In the genomic region with DNA sequence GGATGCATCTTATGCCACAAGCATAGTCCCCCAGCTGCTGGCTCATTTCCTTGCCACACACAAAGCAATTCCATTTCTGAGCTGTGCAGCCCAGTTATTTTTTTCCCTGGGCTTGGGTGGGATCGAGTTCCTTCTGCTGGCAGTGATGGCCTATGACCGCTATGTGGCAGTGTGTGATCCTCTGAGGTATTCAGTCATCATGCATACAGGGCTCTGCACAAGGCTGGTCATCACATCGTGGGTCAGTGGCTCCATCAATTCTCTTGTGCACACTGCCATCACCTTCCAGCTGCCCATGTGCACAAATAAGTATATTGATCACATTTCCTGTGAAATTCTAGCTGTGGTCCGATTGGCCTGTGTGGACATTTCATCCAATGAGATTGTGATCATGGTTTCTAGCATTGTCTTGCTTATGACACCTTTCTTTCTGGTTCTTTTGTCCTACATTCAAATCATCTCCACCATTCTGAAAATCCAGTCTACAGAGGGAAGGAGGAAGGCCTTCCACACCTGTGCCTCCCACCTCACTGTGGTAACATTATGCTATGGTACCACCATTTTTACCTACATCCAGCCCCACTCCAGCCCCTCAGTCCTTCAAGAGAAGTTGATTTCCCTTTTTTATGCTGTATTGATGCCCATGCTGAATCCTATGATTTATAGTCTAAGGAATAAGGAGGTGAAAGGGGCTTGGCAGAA, we compare ENCODE assay signal across 16 mouse cellular contexts. TPM values are rescaled to one million over a fixed set of nuclear protein-coding genes. Genes with fewer than 3 reads are reported as not detected.
DNase-seq lines count a peak whose midpoint lies in the region; ATAC-seq lines count a peak whose summit lies in the region.
"Had no signal": no experiment of that assay in that cellular context is flagged by ENCODE, and none has a peak within 500 bp of the region (broad histone marks: within the 10 kb centered on the region; RNA-seq: fewer than 3 reads in every experiment).

No protein-coding gene starts in this region.

- no peak overlapping the region for H3K9ac ChIP-seq in embryonic facial prominence, embryonic 12.5 days
- no peak overlapping the region for H3K9ac ChIP-seq in forebrain, embryonic 14.5 days (ENCODE audit: low read length)
- H3K9ac ChIP-seq: kidney, embryonic 15.5 days; liver, embryonic 12.5 days had no signal

- no peaks in the 10 kb centered on the region for H3K4me1 ChIP-seq in embryonic facial prominence, embryonic 12.5 days
- no peaks in the 10 kb centered on the region for H3K4me1 ChIP-seq in embryonic facial prominence, embryonic 10.5 days
- H3K4me1 ChIP-seq in forebrain, embryonic 14.5 days (ENCODE audit: control insufficient read depth, insufficient read depth, low read length): no peaks in the 10 kb centered on the region
- H3K4me1 ChIP-seq: kidney, embryonic 15.5 days; liver, embryonic 12.5 days had no signal

- no peak overlapping the region for H3K4me3 ChIP-seq in embryonic facial prominence, embryonic 12.5 days
- H3K4me3 ChIP-seq in embryonic facial prominence, embryonic 10.5 days: no peak overlapping the region
- H3K4me3 ChIP-seq in forebrain, embryonic 14.5 days (ENCODE audit: low read depth, low read length): no peak overlapping the region
- H3K4me3 ChIP-seq: kidney, embryonic 15.5 days; liver, embryonic 12.5 days had no signal

- no peak overlapping the region for H3K27ac ChIP-seq in embryonic facial prominence, embryonic 12.5 days
- no peak overlapping the region for H3K27ac ChIP-seq in embryonic facial prominence, embryonic 10.5 days (replicated peaks)
- 0 out of 2 replicates have a peak overlapping the region, but pooled peaks have one; percentile 1 for H3K27ac ChIP-seq in forebrain, embryonic 14.5 days (ENCODE audit: low read depth, low read length)
- H3K27ac ChIP-seq: kidney, embryonic 15.5 days; liver, embryonic 12.5 days; macrophage had no signal

- no peaks in the 10 kb centered on the region for H3K27me3 ChIP-seq in embryonic facial prominence, embryonic 12.5 days
- H3K27me3 ChIP-seq in embryonic facial prominence, embryonic 10.5 days (replicated peaks; ENCODE audit: low read depth, poor library complexity, severe bottlenecking): no peaks in the 10 kb centered on the region
- no peaks in the 10 kb centered on the region for H3K27me3 ChIP-seq in forebrain, embryonic 14.5 days (replicated peaks; ENCODE audit: control insufficient read depth, insufficient read depth, low read length)
- H3K27me3 ChIP-seq: kidney, embryonic 15.5 days; liver, embryonic 12.5 days had no signal

- H3K9me3 ChIP-seq in embryonic facial prominence, embryonic 12.5 days: no peaks in the 10 kb centered on the region
- H3K9me3 ChIP-seq in embryonic facial prominence, embryonic 10.5 days: no peaks in the 10 kb centered on the region
- H3K9me3 ChIP-seq in forebrain, embryonic 14.5 days (replicated peaks; ENCODE audit: control insufficient read depth, low read length): no peaks in the 10 kb centered on the region
- H3K9me3 ChIP-seq: kidney, embryonic 15.5 days; liver, embryonic 12.5 days had no signal

- 0 out of 2 replicates have a peak, but pooled peaks have one; percentile 41 for ATAC-seq in embryonic facial prominence, embryonic 12.5 days (ENCODE audit: insufficient number of reproducible peaks, insufficient read depth, low FRiP score, low TSS enrichment)
- ATAC-seq in forebrain, embryonic 14.5 days: peak; percentile 72; the same call in 1 of the 2 replicates
- ATAC-seq in megakaryocyte progenitor cell, adult 5-6 weeks (replicated peaks; ENCODE audit: poor library complexity): peak; percentile 37; the same call in 1 of the 2 replicates
- no peak for ATAC-seq in activated CD4-positive, CD25-positive, alpha-beta regulatory T cell, adult 4 months
- ATAC-seq in monocyte, adult 5-6 weeks (replicated peaks; ENCODE audit: insufficient number of reproducible peaks, low FRiP score, low TSS enrichment, poor library complexity, severe bottlenecking): no peak
- ATAC-seq: liver, embryonic 12.5 days had no signal

- WGBS in embryonic facial prominence, embryonic 12.5 days: 51% methylated on average over 4 of the region's 4 CpGs
- WGBS in embryonic facial prominence, embryonic 10.5 days: 45% methylated on average over 4 of the region's 4 CpGs
- 45% methylated on average over 4 of the region's 4 CpGs for WGBS in forebrain, embryonic 14.5 days

- DNase-seq in embryonic facial prominence, embryonic 10.5 days (ENCODE audit: low spot score): no peak
- DNase-seq in 3T3-L1 (ENCODE audit: low read depth, low spot score): peak; percentile 27
- no peak for DNase-seq in forebrain, embryonic 14.5 days (ENCODE audit: low spot score)
- DNase-seq in adrenal gland, adult 2 months: no peak
- DNase-seq: B cell, adult 2 months; cerebellum, adult 9-10 months; gastrocnemius, postnatal 14 days; heart, postnatal 14 days; thymus, postnatal 14 days had no signal

- H3K4me2 ChIP-seq in embryonic facial prominence, embryonic 12.5 days (replicated peaks): no peak overlapping the region
- no peak overlapping the region for H3K4me2 ChIP-seq in forebrain, embryonic 14.5 days (ENCODE audit: low read length)
- H3K4me2 ChIP-seq: kidney, embryonic 15.5 days; liver, embryonic 12.5 days had no signal

- H3K36me3 ChIP-seq in embryonic facial prominence, embryonic 12.5 days: no peaks in the 10 kb centered on the region
- H3K36me3 ChIP-seq in embryonic facial prominence, embryonic 10.5 days (replicated peaks): no peaks in the 10 kb centered on the region
- no peaks in the 10 kb centered on the region for H3K36me3 ChIP-seq in forebrain, embryonic 14.5 days (ENCODE audit: control insufficient read depth, insufficient read depth, low read length)
- H3K36me3 ChIP-seq: kidney, embryonic 15.5 days; liver, embryonic 12.5 days had no signal

RNA-seq across cellular contexts. Expression of gene Olfr452, which starts 5.5 kb away (rescaled TPM):
- polyA plus RNA-seq in embryonic facial prominence, embryonic 12.5 days (2016; fragmentation: Nextera tagmentation; extraction: Ambion mirVana): not detected in 2 replicates
- not detected in 2 replicates for polyA plus RNA-seq in embryonic facial prominence, embryonic 10.5 days (2016; fragmentation: Nextera tagmentation; extraction: Ambion mirVana)
- not detected in 2 replicates for polyA plus RNA-seq in forebrain, embryonic 14.5 days (2014; fragmentation: Nextera tagmentation; extraction: Ambion mirVana)
- total RNA-seq in megakaryocyte progenitor cell, adult 5-6 weeks (2015): not detected in 2 replicates
- total RNA-seq in megakaryocyte progenitor cell, adult 5-6 weeks (2017): not detected in 2 replicates
- not detected for polyA plus RNA-seq in activated CD4-positive, CD25-positive, alpha-beta regulatory T cell, adult 4 months (2017; shearing (Covaris generic))
- not detected for total RNA-seq in adrenal gland, adult 2 months (2021)
- not detected in 2 replicates for polyA plus RNA-seq in adrenal gland, adult 2 months (2012; rRNA removed)
- not detected in 3 replicates for total RNA-seq in monocyte, adult 5-6 weeks (2017)
- total RNA-seq: gastrocnemius, postnatal 14 days; heart, postnatal 14 days had no signal
- polyA plus RNA-seq: kidney, embryonic 15.5 days; liver, embryonic 12.5 days; macrophage had no signal

RNA-seq across cellular contexts. Expression of gene Olfr450, which starts 21.3 kb away (rescaled TPM):
- not detected in 2 replicates for polyA plus RNA-seq in embryonic facial prominence, embryonic 12.5 days (2016; fragmentation: Nextera tagmentation; extraction: Ambion mirVana)
- not detected in 2 replicates for polyA plus RNA-seq in embryonic facial prominence, embryonic 10.5 days (2016; fragmentation: Nextera tagmentation; extraction: Ambion mirVana)
- not detected in 2 replicates for polyA plus RNA-seq in forebrain, embryonic 14.5 days (2014; fragmentation: Nextera tagmentation; extraction: Ambion mirVana)
- not detected in 2 replicates for total RNA-seq in megakaryocyte progenitor cell, adult 5-6 weeks (2015)
- total RNA-seq in megakaryocyte progenitor cell, adult 5-6 weeks (2017): not detected in 2 replicates
- not detected for polyA plus RNA-seq in activated CD4-positive, CD25-positive, alpha-beta regulatory T cell, adult 4 months (2017; shearing (Covaris generic))
- not detected for total RNA-seq in adrenal gland, adult 2 months (2021)
- not detected in 2 replicates for polyA plus RNA-seq in adrenal gland, adult 2 months (2012; rRNA removed)
- not detected in 3 replicates for total RNA-seq in monocyte, adult 5-6 weeks (2017)
- total RNA-seq: gastrocnemius, postnatal 14 days; heart, postnatal 14 days had no signal
- polyA plus RNA-seq: kidney, embryonic 15.5 days; liver, embryonic 12.5 days; macrophage had no signal

RNA-seq across cellular contexts. Expression of gene Olfr38, which starts 34.2 kb away (rescaled TPM):
- not detected in 2 replicates for polyA plus RNA-seq in embryonic facial prominence, embryonic 12.5 days (2016; fragmentation: Nextera tagmentation; extraction: Ambion mirVana)
- not detected in 2 replicates for polyA plus RNA-seq in embryonic facial prominence, embryonic 10.5 days (2016; fragmentation: Nextera tagmentation; extraction: Ambion mirVana)
- polyA plus RNA-seq in forebrain, embryonic 14.5 days (2014; fragmentation: Nextera tagmentation; extraction: Ambion mirVana): not detected in 2 replicates
- total RNA-seq in megakaryocyte progenitor cell, adult 5-6 weeks (2015): not detected in 2 replicates
- not detected in 2 replicates for total RNA-seq in megakaryocyte progenitor cell, adult 5-6 weeks (2017)
- not detected for polyA plus RNA-seq in activated CD4-positive, CD25-positive, alpha-beta regulatory T cell, adult 4 months (2017; shearing (Covaris generic))
- not detected for total RNA-seq in adrenal gland, adult 2 months (2021)
- not detected in 2 replicates for polyA plus RNA-seq in adrenal gland, adult 2 months (2012; rRNA removed)
- total RNA-seq in monocyte, adult 5-6 weeks (2017): not detected in 3 replicates
- total RNA-seq: gastrocnemius, postnatal 14 days; heart, postnatal 14 days had no signal
- polyA plus RNA-seq: kidney, embryonic 15.5 days; liver, embryonic 12.5 days; macrophage had no signal

RNA-seq across cellular contexts. Expression of gene Olfr449, which starts 43.8 kb away (rescaled TPM):
- polyA plus RNA-seq in embryonic facial prominence, embryonic 12.5 days (2016; fragmentation: Nextera tagmentation; extraction: Ambion mirVana): not detected in 2 replicates
- polyA plus RNA-seq in embryonic facial prominence, embryonic 10.5 days (2016; fragmentation: Nextera tagmentation; extraction: Ambion mirVana): not detected in 2 replicates
- not detected in 2 replicates for polyA plus RNA-seq in forebrain, embryonic 14.5 days (2014; fragmentation: Nextera tagmentation; extraction: Ambion mirVana)
- not detected in 2 replicates for total RNA-seq in megakaryocyte progenitor cell, adult 5-6 weeks (2015)
- not detected in 2 replicates for total RNA-seq in megakaryocyte progenitor cell, adult 5-6 weeks (2017)
- polyA plus RNA-seq in activated CD4-positive, CD25-positive, alpha-beta regulatory T cell, adult 4 months (2017; shearing (Covaris generic)): not detected
- total RNA-seq in adrenal gland, adult 2 months (2021): not detected
- polyA plus RNA-seq in adrenal gland, adult 2 months (2012; rRNA removed): not detected in 2 replicates
- not detected in 3 replicates for total RNA-seq in monocyte, adult 5-6 weeks (2017)
- total RNA-seq: gastrocnemius, postnatal 14 days; heart, postnatal 14 days had no signal
- polyA plus RNA-seq: kidney, embryonic 15.5 days; liver, embryonic 12.5 days; macrophage had no signal

RNA-seq across cellular contexts. Expression of gene Olfr453, which starts 51.2 kb away (rescaled TPM):
- polyA plus RNA-seq in embryonic facial prominence, embryonic 12.5 days (2016; fragmentation: Nextera tagmentation; extraction: Ambion mirVana): not detected in 2 replicates
- not detected in 2 replicates for polyA plus RNA-seq in embryonic facial prominence, embryonic 10.5 days (2016; fragmentation: Nextera tagmentation; extraction: Ambion mirVana)
- polyA plus RNA-seq in forebrain, embryonic 14.5 days (2014; fragmentation: Nextera tagmentation; extraction: Ambion mirVana): not detected in 2 replicates
- not detected in 2 replicates for total RNA-seq in megakaryocyte progenitor cell, adult 5-6 weeks (2015)
- not detected in 2 replicates for total RNA-seq in megakaryocyte progenitor cell, adult 5-6 weeks (2017)
- not detected for polyA plus RNA-seq in activated CD4-positive, CD25-positive, alpha-beta regulatory T cell, adult 4 months (2017; shearing (Covaris generic))
- total RNA-seq in adrenal gland, adult 2 months (2021): not detected
- not detected in 2 replicates for polyA plus RNA-seq in adrenal gland, adult 2 months (2012; rRNA removed)
- not detected in 3 replicates for total RNA-seq in monocyte, adult 5-6 weeks (2017)
- total RNA-seq: gastrocnemius, postnatal 14 days; heart, postnatal 14 days had no signal
- polyA plus RNA-seq: kidney, embryonic 15.5 days; liver, embryonic 12.5 days; macrophage had no signal

Comparison
In these comparisons a context has a peak if more than half of its experiments do, and no peak if none do; other contexts are left out.
1. ATAC-seq: peak in embryonic facial prominence, embryonic 12.5 days (single experiment), forebrain, embryonic 14.5 days (single experiment) and megakaryocyte progenitor cell, adult 5-6 weeks (single experiment); none in activated CD4-positive, CD25-positive, alpha-beta regulatory T cell, adult 4 months (single experiment) and monocyte, adult 5-6 weeks (single experiment).